Mouse (Mus musculus) frontal cortex, postnatal 10 days (tissue): Measurements from ENCODE around the gene Olfr1416.
A peak's percentile ranks its signal among the peaks of the same experiment; 100 is the strongest.
"Not testable (repeated sequence)": the region's sequence is repeated elsewhere in the genome, so short reads cannot be mapped to it uniquely, and the experiment has no call there.

Experiments
- DNase-seq, 2 experiments: peaks; one replicate each; pipeline ENCODE4 v3.0.0; 2022; ENCODE audit warnings: low spot score in 2 of 2, mixed read lengths in 1 of 2

The Olfr1416 gene

GRCm38 (mm10) chr1:92485013-92485412 lies at the start of gene Olfr1416:
Olfr1416 (minus strand) TSS chr1:92485113.
- DNase-seq: no peak

- DNase-seq: no peak
Measured at GRCm38 (mm10) chr1:92523764-92524163, 38.9 kb upstream of the Olfr1416 start.

GRCm38 (mm10) chr1:92521376-92521775 lies 36.5 kb upstream of the Olfr1416 start:
- peak in 1 of 2 experiments; percentile 37 for DNase-seq

- DNase-seq: no peak
Measured at GRCm38 (mm10) chr1:92519046-92519445, 34.1 kb upstream of the Olfr1416 start.

GRCm38 (mm10) chr1:92518561-92518960 lies 33.6 kb upstream of the Olfr1416 start, which contains the start of gene Olfr1414:
Olfr1414 (minus strand) TSS chr1:92518661.
- no peak for DNase-seq

GRCm38 (mm10) chr1:92515390-92515789 lies 30.5 kb upstream of the Olfr1416 start:
- DNase-seq: no peak

- DNase-seq: not testable (repeated sequence)
Measured at GRCm38 (mm10) chr1:92511646-92512045, 26.7 kb upstream of the Olfr1416 start.

- no peak for DNase-seq
Measured at GRCm38 (mm10) chr1:92496001-92496400, 11.1 kb upstream of the Olfr1416 start, which contains the start of gene Olfr1415. Olfr1415 (minus strand) TSS chr1:92496101.

- DNase-seq: no peak
Measured at GRCm38 (mm10) chr1:92474066-92474578, 10.8 kb downstream of the Olfr1416 start.

- DNase-seq: peak; percentile 83 to 91
Measured at GRCm38 (mm10) chr1:92473165-92474041, 11.5 kb downstream of the Olfr1416 start, which contains the start of gene Ndufa10. Ndufa10 (minus strand) TSS chr1:92473860.

- no peak for DNase-seq
Measured at GRCm38 (mm10) chr1:92468891-92469290, 16.0 kb downstream of the Olfr1416 start.

GRCm38 (mm10) chr1:92458416-92458815 lies 26.5 kb downstream of the Olfr1416 start:
- DNase-seq: no peak

- DNase-seq: no peak
Measured at GRCm38 (mm10) chr1:92457758-92458157, 27.2 kb downstream of the Olfr1416 start.

GRCm38 (mm10) chr1:92453751-92454445 lies 31.0 kb downstream of the Olfr1416 start:
- no peak for DNase-seq

GRCm38 (mm10) chr1:92448293-92448692 lies 36.6 kb downstream of the Olfr1416 start:
- DNase-seq: no peak

- no peak for DNase-seq
Measured at GRCm38 (mm10) chr1:92441453-92442063, 43.4 kb downstream of the Olfr1416 start.

- DNase-seq: no peak
Measured at GRCm38 (mm10) chr1:92440066-92440750, 44.7 kb downstream of the Olfr1416 start.

GRCm38 (mm10) chr1:92437678-92438271 lies 47.1 kb downstream of the Olfr1416 start:
- peak in 1 of 2 experiments; percentile 37 for DNase-seq

GRCm38 (mm10) chr1:92436831-92437321 lies 48.0 kb downstream of the Olfr1416 start:
- DNase-seq: no peak

GRCm38 (mm10) chr1:92434986-92435385 lies 49.9 kb downstream of the Olfr1416 start:
- DNase-seq: no peak

GRCm38 (mm10) chr1:92432791-92433190 lies 52.1 kb downstream of the Olfr1416 start:
- DNase-seq: no peak
